Mouse (Mus musculus): Measurements from ENCODE around the gene Ifitm7. TPM values are rescaled to one million over a fixed set of nuclear protein-coding genes. Genes with fewer than 3 reads are reported as not detected.

The Ifitm7 gene
- not detected for polyA plus RNA-seq (2014; fragmentation: Illumina TruSeq; extraction: RNeasy Lipid Tissue Mini Kit (QIAGEN cat#74804); ENCODE audit: low read depth, low replicate concordance)

GRCm38 (mm10) chr16:13986574-13987478 is at the start of gene Ifitm7, which contains the start of gene 2900011O08Rik:
Ifitm7 (minus strand) TSS chr16:13986888.
2900011O08Rik (plus strand) TSS chr16:13986604.

Other genes with a start within 250 kb of the Ifitm7 start
- 34.6 TPM for gene Rrn3, start 206.2 kb downstream of the Ifitm7 start, polyA plus RNA-seq (2014; fragmentation: Illumina TruSeq; extraction: RNeasy Lipid Tissue Mini Kit (QIAGEN cat#74804); ENCODE audit: low read depth, low replicate concordance)
- 60.1 TPM for gene Ntan1, start 168.0 kb downstream of the Ifitm7 start, polyA plus RNA-seq (2014; fragmentation: Illumina TruSeq; extraction: RNeasy Lipid Tissue Mini Kit (QIAGEN cat#74804); ENCODE audit: low read depth, low replicate concordance)
- gene Pdxdc1, start 83.8 kb downstream of the Ifitm7 start, polyA plus RNA-seq (2014; fragmentation: Illumina TruSeq; extraction: RNeasy Lipid Tissue Mini Kit (QIAGEN cat#74804); ENCODE audit: low read depth, low replicate concordance): 91.0 TPM
- gene Mpv17l, start 83.7 kb downstream of the Ifitm7 start, polyA plus RNA-seq (2014; fragmentation: Illumina TruSeq; extraction: RNeasy Lipid Tissue Mini Kit (QIAGEN cat#74804); ENCODE audit: low read depth, low replicate concordance): 1.4 TPM
- not detected for gene 2900011O08Rik, start 284 bp downstream of the Ifitm7 start, polyA plus RNA-seq (2014; fragmentation: Illumina TruSeq; extraction: RNeasy Lipid Tissue Mini Kit (QIAGEN cat#74804); ENCODE audit: low read depth, low replicate concordance)
- gene Nde1, start 176.4 kb upstream of the Ifitm7 start, polyA plus RNA-seq (2014; fragmentation: Illumina TruSeq; extraction: RNeasy Lipid Tissue Mini Kit (QIAGEN cat#74804); ENCODE audit: low read depth, low replicate concordance): 37.1 TPM
- 22.8 TPM for gene Marf1, start 176.5 kb upstream of the Ifitm7 start, polyA plus RNA-seq (2014; fragmentation: Illumina TruSeq; extraction: RNeasy Lipid Tissue Mini Kit (QIAGEN cat#74804); ENCODE audit: low read depth, low replicate concordance)

Data from heart, adult 10 weeks (tissue).